Mouse (Mus musculus): ENCODE measurements around the gene BC030867.
"Not testable (repeated sequence)": the region's sequence is repeated elsewhere in the genome, so short reads cannot be mapped to it uniquely, and the experiment has no call there.

BC030867 gene

GRCm38 (mm10) chr11:102249351-102250090, 839 bp downstream of the BC030867 start:
- no peak for DNase-seq (ENCODE audit: low spot score)

GRCm38 (mm10) chr11:102257514-102257913, 8.8 kb downstream of the BC030867 start:
- no peak for DNase-seq (ENCODE audit: low spot score)

- no peak for DNase-seq (ENCODE audit: low spot score)
These were observed 9.4 kb downstream of the BC030867 start for GRCm38 (mm10) chr11:102258095-102258494.

- DNase-seq (ENCODE audit: low spot score), result no peak
These were observed 9.8 kb downstream of the BC030867 start for GRCm38 (mm10) chr11:102258521-102258920.

- DNase-seq (ENCODE audit: low spot score), result no peak
These were observed 14.5 kb downstream of the BC030867 start for GRCm38 (mm10) chr11:102263211-102263610.

- no peak for DNase-seq (ENCODE audit: low spot score)
These were observed 17.1 kb downstream of the BC030867 start for GRCm38 (mm10) chr11:102265816-102266215.

- no peak for DNase-seq (ENCODE audit: low spot score)
These were observed 18.1 kb downstream of the BC030867 start for GRCm38 (mm10) chr11:102266631-102267355.

- peak; percentile 64 for DNase-seq (ENCODE audit: low spot score)
These were observed 18.8 kb downstream of the BC030867 start for GRCm38 (mm10) chr11:102267480-102267879.

- DNase-seq (ENCODE audit: low spot score), result no peak
These were observed 20.0 kb downstream of the BC030867 start, which contains the start of gene Asb16 for GRCm38 (mm10) chr11:102268520-102269244. TSS of gene Asb16 (plus strand) at chr11:102268743.

GRCm38 (mm10) chr11:102276411-102276915, 27.8 kb downstream of the BC030867 start:
- no peak for DNase-seq (ENCODE audit: low spot score)

- DNase-seq (ENCODE audit: low spot score), result no peak
These were observed 29.1 kb downstream of the BC030867 start for GRCm38 (mm10) chr11:102277754-102278153.

GRCm38 (mm10) chr11:102279595-102279994, 30.9 kb downstream of the BC030867 start:
- no peak for DNase-seq (ENCODE audit: low spot score)

- DNase-seq (ENCODE audit: low spot score), result not testable (repeated sequence)
These were observed 31.6 kb downstream of the BC030867 start for GRCm38 (mm10) chr11:102280267-102280666.

GRCm38 (mm10) chr11:102283922-102284321, 35.2 kb downstream of the BC030867 start:
- DNase-seq (ENCODE audit: low spot score), result no peak

- peak; percentile 96 for DNase-seq (ENCODE audit: low spot score)
These were observed 35.9 kb downstream of the BC030867 start, which contains the start of gene Tmub2 for GRCm38 (mm10) chr11:102284501-102285094. TSS of gene Tmub2 (plus strand) at chr11:102284931.

GRCm38 (mm10) chr11:102285095-102285834, 36.6 kb downstream of the BC030867 start:
- DNase-seq (ENCODE audit: low spot score), result no peak

GRCm38 (mm10) chr11:102287485-102287884, 38.8 kb downstream of the BC030867 start:
- no peak for DNase-seq (ENCODE audit: low spot score)

- DNase-seq (ENCODE audit: low spot score), result no peak
These were observed 39.5 kb downstream of the BC030867 start for GRCm38 (mm10) chr11:102288027-102288804.

- no peak for DNase-seq (ENCODE audit: low spot score)
These were observed 40.2 kb downstream of the BC030867 start for GRCm38 (mm10) chr11:102288913-102289312.

GRCm38 (mm10) chr11:102289511-102290100, 40.9 kb downstream of the BC030867 start:
- no peak for DNase-seq (ENCODE audit: low spot score)

All from ovary, adult 18-20 months (tissue).